ENCODE assay signal across 11 mouse cellular contexts in the genomic region with DNA sequence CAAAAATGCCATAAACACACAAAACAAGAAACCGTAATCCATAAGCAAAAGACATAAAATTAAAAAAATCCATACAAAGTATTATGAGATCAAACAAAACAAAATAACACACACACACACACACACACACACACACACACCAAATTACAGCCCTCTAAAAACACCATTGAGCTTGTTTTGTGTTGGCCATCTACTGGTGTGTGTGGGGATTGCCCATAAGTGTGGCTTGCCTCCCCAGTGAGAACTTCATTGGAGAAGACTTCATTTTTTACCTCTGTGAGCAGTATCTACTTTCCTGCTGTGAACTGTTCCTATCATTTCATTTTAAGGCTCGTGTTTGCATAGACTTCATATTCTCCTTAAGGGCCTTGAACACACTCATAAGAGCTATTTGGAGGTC.
DNase-seq lines count a peak whose midpoint lies in the region; ATAC-seq and TF ChIP-seq lines count a peak whose summit lies in the region.
"Had no signal": no experiment of that assay in that cellular context is flagged by ENCODE, and none has a peak within 500 bp of the region (broad histone marks: within the 10 kb centered on the region; RNA-seq: fewer than 3 reads in every experiment).

No protein-coding gene starts in this region.

- no peaks in the 10 kb centered on the region for H3K9me3 ChIP-seq in midbrain, postnatal 0 days (ENCODE audit: low read length)
- H3K9me3 ChIP-seq in midbrain, embryonic 16.5 days (replicated peaks; ENCODE audit: control insufficient read depth, low read length, poor library complexity, severe bottlenecking), result no peaks in the 10 kb centered on the region

- no peak overlapping the region for H3K9ac ChIP-seq in midbrain, postnatal 0 days (replicated peaks; ENCODE audit: low read length, poor library complexity, severe bottlenecking)
- no peak overlapping the region for H3K9ac ChIP-seq in midbrain, embryonic 16.5 days (ENCODE audit: low read depth, low read length)

- DNase-seq in gastrocnemius, adult 2 months, result no peak
- DNase-seq in gastrocnemius, adult 8-10 months (ENCODE audit: low spot score in 2 of 2), result no peak
- no peak for DNase-seq in midbrain, postnatal 0 days (ENCODE audit: low spot score)
- no peak for DNase-seq in c-Kit-positive CD71-positive TER-119-positive erythroid progenitor cells, embryonic 14.5 days (ENCODE audit: low spot score)
- DNase-seq in gastrocnemius, postnatal 10 days, result no peak
- no peak for DNase-seq in layer of hippocampus, postnatal 14 days (ENCODE audit: low spot score in 2 of 2)
- DNase-seq: embryo, embryonic 11 days; heart, postnatal 36 days; kidney, adult 9 months had no signal

- no peaks in the 10 kb centered on the region for H3K4me1 ChIP-seq in midbrain, postnatal 0 days (ENCODE audit: insufficient read depth, low read length)
- no peaks in the 10 kb centered on the region for H3K4me1 ChIP-seq in midbrain, embryonic 16.5 days (ENCODE audit: control insufficient read depth, insufficient read depth, low read length)

- no peaks in the 10 kb centered on the region for H3K36me3 ChIP-seq in midbrain, postnatal 0 days (ENCODE audit: insufficient read depth, low read length)
- H3K36me3 ChIP-seq in midbrain, embryonic 16.5 days (ENCODE audit: control insufficient read depth, insufficient read depth, low read length), result no peaks in the 10 kb centered on the region

- no peak overlapping the region for H3K4me2 ChIP-seq in midbrain, postnatal 0 days (ENCODE audit: low read depth, low read length, poor library complexity, severe bottlenecking)
- no peak overlapping the region for H3K4me2 ChIP-seq in midbrain, embryonic 16.5 days (ENCODE audit: low read length)

- ATAC-seq in midbrain, postnatal 0 days (ENCODE audit: low FRiP score), result no peak
- ATAC-seq in midbrain, embryonic 16.5 days, result no peak
- peak; percentile 33 for ATAC-seq in megakaryocyte progenitor cell, adult 5-6 weeks (replicated peaks; ENCODE audit: poor library complexity)

- 96% methylated on average over 2 of the region's 2 CpGs for WGBS in midbrain, postnatal 0 days
- WGBS in midbrain, embryonic 16.5 days, result 94% methylated on average over 2 of the region's 2 CpGs

- no peak overlapping the region for H3K4me3 ChIP-seq in gastrocnemius, adult 2 months
- H3K4me3 ChIP-seq in midbrain, postnatal 0 days (ENCODE audit: low read depth, low read length), result no peak overlapping the region
- no peak overlapping the region for H3K4me3 ChIP-seq in midbrain, embryonic 16.5 days (ENCODE audit: low read depth, low read length)

- H3K27ac ChIP-seq in gastrocnemius, adult 2 months, result no peak overlapping the region
- no peak overlapping the region for H3K27ac ChIP-seq in midbrain, postnatal 0 days (ENCODE audit: low read depth, low read length)
- H3K27ac ChIP-seq in midbrain, embryonic 16.5 days (ENCODE audit: low read length), result no peak overlapping the region

- no peaks in the 10 kb centered on the region for H3K27me3 ChIP-seq in midbrain, postnatal 0 days (ENCODE audit: insufficient read depth, low read length)
- no peaks in the 10 kb centered on the region for H3K27me3 ChIP-seq in midbrain, embryonic 16.5 days (ENCODE audit: control insufficient read depth, insufficient read depth, low read depth, low read length)

- intact Hi-C loops in gastrocnemius, adult 2 months (cut with DNase I), result no loop called here

- TF ChIP-seq CTCF in gastrocnemius, adult 2 months (IDR thresholded peaks at IDR 0.05), result 0 out of 2 replicates have a peak, but pooled peaks have one; percentile 1
- TF ChIP-seq CTCF in midbrain, postnatal 0 days (IDR thresholded peaks at IDR 0.05), result peak; percentile 25
